Mouse (Mus musculus) cerebellum, adult 2 months (tissue): Measurements from ENCODE around the gene Itih2. TPM values are rescaled to one million over a fixed set of nuclear protein-coding genes. Genes with fewer than 3 reads are reported as not detected.

Experiments used
- DNase-seq, 2 experiments: peaks; one replicate each; pipeline ENCODE4 v3.0.0; 2021
- H3K27ac ChIP-seq: fragments of 200-500 bp; 2 replicates; pipeline ENCODE4 v1.5.1; 2012; ENCODE audit warnings: low read length, control low read depth, inconsistent platforms; ENCODE audit not compliant: insufficient read depth
- H3K27me3 ChIP-seq: fragments of 200-500 bp; 2 replicates; pipeline ENCODE4 v1.6.1; 2012; ENCODE audit warnings: inconsistent platforms, mild to moderate bottlenecking, low read length, moderate library complexity; ENCODE audit not compliant: control insufficient read depth, insufficient read depth
- H3K4me1 ChIP-seq: fragments of 200-500 bp; 2 replicates; pipeline ENCODE4 v1.6.1; 2011; ENCODE audit warnings: low read length; ENCODE audit not compliant: control insufficient read depth, insufficient read depth
- H3K4me3 ChIP-seq: fragments of 200-500 bp; replicated peaks from 2 replicates; pipeline ENCODE3; 2011; ENCODE audit warnings: mild to moderate bottlenecking, low read depth, low read length, control low read depth; ENCODE audit not compliant: insufficient read depth
- CTCF ChIP-seq: fragments of 200-500 bp; IDR thresholded peaks from 2 replicates; pipeline ENCODE4 v1.5.1; 2011; ENCODE audit warnings: low read depth, mild to moderate bottlenecking, control low read depth, low read length, moderate library complexity, borderline replicate concordance; ENCODE audit not compliant: insufficient read depth
- POLR2A ChIP-seq: fragments of 200-500 bp; IDR thresholded peaks from 2 replicates; pipeline ENCODE4 v1.6.1; 2011; ENCODE audit warnings: low read length, control low read depth, borderline replicate concordance; ENCODE audit not compliant: insufficient read depth
- WGBS: fragments of 180-500 bp; shearing (Covaris S2); methylation state at CpG from one replicate; pipeline ENCODE4 v1.1.7; 2018; 5-methylcytosine and 5-hydroxymethylcytosine counted together
- polyA plus RNA-seq: library from polyadenylated mRNA; depleted of rRNA; stranded (reverse); fragments of >200 nt; gene quantifications from 2 replicates; pipeline ENCODE4 v1.2.3, GENCODE M21; 2012

The Itih2 gene
- polyA plus RNA-seq, 1 experiment: 1.9 TPM

GRCm38 (mm10) chr2:10101180-10101579, 30.0 kb downstream of the Itih2 start:
- no peak overlapping the region for H3K4me3 ChIP-seq
- WGBS: 39% methylated on average over 6 of the region's 6 CpGs

GRCm38 (mm10) chr2:10100471-10100870, 30.7 kb downstream of the Itih2 start:
- DNase-seq: no peak
- Histone ChIP-seq H3K27me3 (no peaks in the 10 kb centered on the region), H3K4me3 (no peak overlapping the region), H3K4me1 (no peaks in the 10 kb centered on the region), H3K27ac (no peak overlapping the region)
- WGBS: 73% methylated on average over 2 of the region's 2 CpGs
- TF ChIP-seq CTCF: no peak
- no peak for TF ChIP-seq POLR2A

More at GRCm38 (mm10) chr2:10101180-10101579, 30.0 kb downstream of the Itih2 start:
- peak in 1 of 2 experiments; percentile 38 for DNase-seq
- H3K27me3 ChIP-seq: no peaks in the 10 kb centered on the region
- H3K27ac ChIP-seq: no peak overlapping the region
- TF ChIP-seq CTCF: peak; percentile 73
- no peak for TF ChIP-seq POLR2A
- no peaks in the 10 kb centered on the region for H3K4me1 ChIP-seq

GRCm38 (mm10) chr2:10098598-10099215, 32.5 kb downstream of the Itih2 start:
- Histone ChIP-seq H3K27ac (no peak overlapping the region), H3K4me1 (no peaks in the 10 kb centered on the region), H3K4me3 (no peak overlapping the region), H3K27me3 (no peaks in the 10 kb centered on the region)
- TF ChIP-seq POLR2A: no peak
- peak; percentile 50; the same call in 1 of the 2 replicates for TF ChIP-seq CTCF
- WGBS: 36% methylated on average over 9 of the region's 9 CpGs
- DNase-seq: peak in 1 of 2 experiments; percentile 48

- Histone ChIP-seq H3K4me1 (no peaks in the 10 kb centered on the region), H3K4me3 (no peak overlapping the region), H3K27ac (no peak overlapping the region), H3K27me3 (no peaks in the 10 kb centered on the region)
- 92% methylated on average over 14 of the region's 14 CpGs for WGBS
- no peak for DNase-seq
- TF ChIP-seq POLR2A (no peak), CTCF (no peak)
Observed at GRCm38 (mm10) chr2:10094327-10095100, 36.7 kb downstream of the Itih2 start.

- no peaks in the 10 kb centered on the region for H3K4me1 ChIP-seq
- DNase-seq: no peak
- 57% methylated on average over 8 of the region's 8 CpGs for WGBS
- H3K27me3 ChIP-seq: no peaks in the 10 kb centered on the region
- TF ChIP-seq CTCF (no peak), POLR2A (no peak)
- H3K4me3 ChIP-seq: no peak overlapping the region
- H3K27ac ChIP-seq: no peak overlapping the region
Observed at GRCm38 (mm10) chr2:10087256-10087850, 43.8 kb downstream of the Itih2 start.

GRCm38 (mm10) chr2:10082737-10083136, 48.5 kb downstream of the Itih2 start:
- Histone ChIP-seq H3K4me3 (no peak overlapping the region), H3K27me3 (no peaks in the 10 kb centered on the region), H3K4me1 (peaks cover 12% of the 10 kb centered on the region; the same call in 1 of the 2 replicates), H3K27ac (no peak overlapping the region)
- TF ChIP-seq POLR2A (no peak), CTCF (no peak)
- DNase-seq: no peak
- WGBS: 77% methylated on average over 1 of the region's 1 CpGs

GRCm38 (mm10) chr2:10081453-10082080, 49.6 kb downstream of the Itih2 start:
- TF ChIP-seq POLR2A: no peak
- TF ChIP-seq CTCF: no peak
- WGBS: 80% methylated on average over 5 of the region's 5 CpGs
- H3K27ac ChIP-seq: no peak overlapping the region
- DNase-seq: no peak
- peaks cover 14% of the 10 kb centered on the region; the same call in 1 of the 2 replicates for H3K4me1 ChIP-seq
- H3K4me3 ChIP-seq: no peak overlapping the region
- no peaks in the 10 kb centered on the region for H3K27me3 ChIP-seq
